Mouse (Mus musculus) testis, adult 2 months (tissue): ENCODE data around the gene Ifih1.

ENCODE experiments used
- CTCF ChIP-seq: fragments of 200-500 bp; IDR thresholded peaks from 2 replicates; pipeline ENCODE4 v1.5.1; 2012; ENCODE audit warnings: low read depth, mild to moderate bottlenecking, inconsistent platforms, low read length, moderate library complexity; ENCODE audit not compliant: control insufficient read depth, insufficient read depth, insufficient replicate concordance
- POLR2A ChIP-seq: fragments of 200-500 bp; IDR thresholded peaks from 2 replicates; pipeline ENCODE4 v1.6.1; 2012; ENCODE audit warnings: low read depth, mild to moderate bottlenecking, inconsistent platforms, low read length, moderate library complexity; ENCODE audit not compliant: control insufficient read depth

DNA sequence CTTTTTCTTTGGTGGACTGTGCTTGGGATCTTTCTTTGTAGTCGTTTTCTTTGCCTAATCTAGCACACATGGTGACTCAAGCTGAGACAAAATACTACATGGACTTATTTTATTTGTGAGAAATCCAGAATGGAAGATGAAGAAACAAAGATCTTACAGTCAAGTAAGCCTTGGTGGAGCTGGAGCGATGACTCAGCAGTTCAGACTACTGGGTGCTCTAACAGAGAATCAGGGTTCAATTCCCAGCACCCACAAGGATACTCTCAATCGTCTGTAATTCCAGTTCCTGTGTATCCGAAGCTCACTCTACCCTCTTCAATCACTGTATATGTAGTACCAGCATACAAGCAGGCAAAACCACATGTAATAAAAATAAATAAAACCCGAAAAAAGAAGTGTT, 24.2 kb upstream of the Ifih1 start:
- no peak for TF ChIP-seq CTCF
- no peak for TF ChIP-seq POLR2A
